Mouse (Mus musculus): ENCODE measurements at regions not wholly inside any gene's neighbourhood (a gene's known extent, or its start where the extent isn't known, plus 50 kb on each side); places are given as distances from the start of the nearest gene placed in this dataset.

- no peak for TF ChIP-seq CTCF (IDR thresholded peaks at IDR 0.05; ENCODE audit: low read depth)
- no peak for TF ChIP-seq EP300 (IDR thresholded peaks at IDR 0.05; ENCODE audit: low read depth)
Measured at GRCm38 (mm10) chr14:86441895-86442679, 698.9 kb downstream of the Diaph3 start.
